ENCODE assay signal across 29 mouse cellular contexts in the genomic region with DNA sequence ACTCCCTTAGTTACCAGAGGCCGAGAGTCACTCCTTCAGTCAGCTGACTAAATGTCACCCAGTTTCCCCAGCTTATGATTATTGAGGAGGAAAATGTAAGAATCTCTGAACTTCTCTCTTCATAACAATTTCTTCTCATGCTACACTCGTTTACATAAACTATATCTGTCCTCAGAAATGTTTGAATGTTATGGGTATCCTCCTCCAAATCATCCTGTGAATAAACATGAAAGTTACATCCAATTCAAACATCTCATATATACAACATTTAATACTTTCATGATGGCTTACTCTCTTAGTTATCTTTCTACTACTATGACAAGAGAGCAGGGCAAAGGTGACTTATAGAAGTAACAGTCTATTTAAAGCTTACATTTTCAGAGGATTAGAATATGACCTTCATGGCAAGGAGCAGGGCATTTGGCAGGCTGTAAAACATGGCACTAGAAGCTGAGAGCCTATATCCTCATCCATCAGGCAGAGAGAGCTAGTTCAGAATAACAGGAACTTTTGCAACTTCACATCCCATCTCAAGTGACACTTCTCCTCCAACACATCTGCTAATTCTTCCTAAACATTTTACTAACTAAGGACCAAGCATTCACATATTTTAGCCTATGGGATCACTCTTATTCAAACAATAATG.
"Had no signal": no experiment of that assay in that cellular context is flagged by ENCODE, and none has a peak within 500 bp of the region (broad histone marks: within the 10 kb centered on the region; RNA-seq: fewer than 3 reads in every experiment).

No protein-coding gene starts in this region.

- H3K27me3 ChIP-seq: limb, embryonic 12.5 days; limb, embryonic 13.5 days; limb, embryonic 15.5 days; liver, embryonic 12.5 days; liver, embryonic 13.5 days; liver, embryonic 15.5 days; megakaryocyte, embryonic 14.5 days; midbrain, embryonic 12.5 days; midbrain, embryonic 13.5 days; midbrain, embryonic 15.5 days; neural tube, embryonic 12.5 days had no signal

- H3K27ac ChIP-seq: left cerebral cortex, adult 2 months; limb, embryonic 10.5 days; limb, embryonic 12.5 days; limb, embryonic 13.5 days; limb, embryonic 15.5 days; liver, embryonic 12.5 days; liver, embryonic 13.5 days; liver, embryonic 14.5 days; liver, embryonic 15.5 days; macrophage; midbrain, embryonic 10.5 days; midbrain, embryonic 12.5 days; midbrain, embryonic 13.5 days; midbrain, embryonic 15.5 days; neural tube, embryonic 12.5 days had no signal

- H3K9me3 ChIP-seq: limb, embryonic 10.5 days; limb, embryonic 12.5 days; limb, embryonic 13.5 days; limb, embryonic 15.5 days; liver, embryonic 12.5 days; liver, embryonic 13.5 days; liver, embryonic 15.5 days; megakaryocyte, embryonic 14.5 days; midbrain, embryonic 10.5 days; midbrain, embryonic 12.5 days; midbrain, embryonic 13.5 days; midbrain, embryonic 15.5 days; neural tube, embryonic 12.5 days had no signal

- DNase-seq: layer of hippocampus, postnatal 36 days; left cerebral cortex, postnatal 4 days; liver; liver, embryonic 13.5 days; liver, postnatal 0 days; lung, adult 18-20 months; lung, adult 2 months; lung, postnatal 14 days; midbrain, embryonic 14.5 days had no signal

- H3K9ac ChIP-seq: limb, embryonic 12.5 days; limb, embryonic 13.5 days; limb, embryonic 15.5 days; liver, embryonic 12.5 days; liver, embryonic 13.5 days; liver, embryonic 14.5 days; liver, embryonic 15.5 days; liver, postnatal 0 days; midbrain, embryonic 12.5 days; midbrain, embryonic 13.5 days; midbrain, embryonic 15.5 days; neural tube, embryonic 12.5 days had no signal

- ATAC-seq: liver, embryonic 12.5 days; liver, postnatal 0 days; lung, postnatal 0 days; midbrain, embryonic 13.5 days; midbrain, embryonic 15.5 days; midbrain, embryonic 16.5 days had no signal

- H3K4me1 ChIP-seq: limb, embryonic 10.5 days; limb, embryonic 12.5 days; limb, embryonic 13.5 days; limb, embryonic 15.5 days; liver, embryonic 12.5 days; liver, embryonic 13.5 days; liver, embryonic 15.5 days; megakaryocyte, embryonic 14.5 days; midbrain, embryonic 10.5 days; midbrain, embryonic 12.5 days; midbrain, embryonic 13.5 days; midbrain, embryonic 15.5 days; neural tube, embryonic 12.5 days had no signal

- H3K4me2 ChIP-seq: limb, embryonic 12.5 days; limb, embryonic 13.5 days; limb, embryonic 15.5 days; liver, embryonic 11.5 days; liver, embryonic 12.5 days; liver, embryonic 13.5 days; liver, embryonic 15.5 days; midbrain, embryonic 11.5 days; midbrain, embryonic 12.5 days; midbrain, embryonic 13.5 days; midbrain, embryonic 15.5 days; neural tube, embryonic 12.5 days had no signal

- H3K36me3 ChIP-seq: limb, embryonic 10.5 days; limb, embryonic 12.5 days; limb, embryonic 13.5 days; limb, embryonic 15.5 days; liver, embryonic 12.5 days; liver, embryonic 13.5 days; liver, embryonic 15.5 days; midbrain, embryonic 10.5 days; midbrain, embryonic 12.5 days; midbrain, embryonic 13.5 days; midbrain, embryonic 15.5 days; neural tube, embryonic 12.5 days had no signal

- H3K4me3 ChIP-seq: left cerebral cortex, adult 2 months; limb, embryonic 10.5 days; limb, embryonic 12.5 days; limb, embryonic 13.5 days; limb, embryonic 15.5 days; liver, embryonic 12.5 days; liver, embryonic 13.5 days; liver, embryonic 15.5 days; megakaryocyte, embryonic 14.5 days; midbrain, embryonic 10.5 days; midbrain, embryonic 12.5 days; midbrain, embryonic 13.5 days; midbrain, embryonic 15.5 days; myocyte; neural tube, embryonic 12.5 days had no signal
